Mouse (Mus musculus) intestine, embryonic 14.5 days (tissue): Measurements from ENCODE around the gene Olfr53. TPM values are rescaled to one million over a fixed set of nuclear protein-coding genes. Genes with fewer than 3 reads are reported as not detected.
"Not testable (repeated sequence)": the region's sequence is repeated elsewhere in the genome, so short reads cannot be mapped to it uniquely, and the experiment has no call there.

Experiments
- ATAC-seq: fragments of 200-750 bp; cut with Nextera tagmentation; replicated peaks from 2 replicates; pipeline ENCODE4 v1.8.0; 2017; ENCODE audit warnings: low read depth, moderate number of reproducible peaks, moderate TSS enrichment, moderate library complexity; ENCODE audit not compliant: low FRiP score, low TSS enrichment
- DNase-seq: peaks from one replicate; pipeline ENCODE4 v3.0.0-alpha.2; 2018; ENCODE audit warnings: low spot score
- H3K27ac ChIP-seq: fragments of 300-500 bp; sonication (generic); 2 replicates; pipeline ENCODE4 v1.5.1; 2014; ENCODE audit warnings: low read depth, mild to moderate bottlenecking, control low read depth
- H3K27me3 ChIP-seq: fragments of 300-500 bp; sonication (generic); replicated peaks from 2 replicates; pipeline ENCODE4 v1.6.1; 2014; ENCODE audit warnings: low read length, control low read depth; ENCODE audit not compliant: control insufficient read depth, insufficient read depth
- H3K36me3 ChIP-seq: fragments of 300-500 bp; sonication (generic); 2 replicates; pipeline ENCODE4 v1.6.1; 2014; ENCODE audit warnings: low read length, control low read depth; ENCODE audit not compliant: control insufficient read depth, insufficient read depth
- H3K4me1 ChIP-seq: fragments of 300-500 bp; sonication (generic); replicated peaks from 2 replicates; pipeline ENCODE4 v1.6.1; 2014; ENCODE audit warnings: low read length, control low read depth, mixed read lengths; ENCODE audit not compliant: control insufficient read depth, insufficient read depth
- H3K4me2 ChIP-seq: fragments of 300-500 bp; sonication (generic); 2 replicates; pipeline ENCODE4 v1.6.1; 2014; ENCODE audit warnings: low read length
- H3K4me3 ChIP-seq: fragments of 300-500 bp; sonication (generic); 2 replicates; pipeline ENCODE4 v1.5.1; 2014; ENCODE audit warnings: low read depth, low read length, control low read depth, mixed read lengths
- H3K9ac ChIP-seq: fragments of 300-500 bp; sonication (generic); 2 replicates; pipeline ENCODE4 v1.6.1; 2014; ENCODE audit warnings: mild to moderate bottlenecking, low read length
- H3K9me3 ChIP-seq: fragments of 300-500 bp; sonication (generic); 2 replicates; pipeline ENCODE4 v1.6.1; 2016; ENCODE audit warnings: low read length, control low read depth; ENCODE audit not compliant: control insufficient read depth
- WGBS: fragments of 180-500 bp; shearing (Covaris S2); extraction: QIAGEN DNeasy Blood & Tissue Kit; methylation state at CpG from one replicate; pipeline ENCODE4 v1.1.7; 2014; 5-methylcytosine and 5-hydroxymethylcytosine counted together
- polyA plus RNA-seq: library from polyadenylated mRNA; unstranded; fragments of >200 nt; fragmentation: Nextera tagmentation; extraction: Ambion mirVana; gene quantifications from 2 replicates; pipeline ENCODE4 v1.2.1, GENCODE M21; 2014

Olfr53 gene
- polyA plus RNA-seq = not detected in 2 replicates

DNA sequence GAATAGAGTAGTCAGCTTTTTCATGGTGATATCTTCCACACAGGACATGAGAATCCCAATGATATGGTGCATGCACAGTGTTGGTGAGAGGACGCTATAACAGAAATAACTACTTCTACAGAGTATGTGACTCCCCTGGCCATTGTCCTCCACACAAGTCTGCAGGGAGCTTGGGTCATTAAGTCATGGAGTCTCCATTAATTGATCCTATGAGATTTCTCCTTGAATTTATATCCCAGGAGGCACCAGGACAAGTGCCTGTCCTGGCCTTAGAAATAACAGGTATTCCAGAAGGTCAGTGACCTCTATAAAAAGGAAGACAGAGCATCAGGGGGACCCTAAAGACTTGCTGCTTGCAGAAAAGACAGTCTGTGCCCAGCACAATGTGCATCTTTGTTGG lies at the start of gene Olfr53:
TSS of gene Olfr53 (plus strand) at position 301 of the 400 bp plus-strand sequence.
- 86% methylated on average over 1 of the region's 1 CpGs for WGBS
- H3K36me3 ChIP-seq = no peaks in the 10 kb centered on the region
- no peak within 1 kb of the TSS for H3K4me3 ChIP-seq
- DNase-seq (no peak), ATAC-seq (no peak)
- H3K9me3 ChIP-seq = no peaks in the 10 kb centered on the region
- no peaks in the 10 kb centered on the region for H3K27me3 ChIP-seq
- H3K4me1 ChIP-seq = no peaks in the 10 kb centered on the region
- H3K27ac ChIP-seq = no peak within 1 kb of the TSS
- H3K4me2 ChIP-seq = no peak within 1 kb of the TSS
- H3K9ac ChIP-seq = no peak within 1 kb of the TSS

DNA sequence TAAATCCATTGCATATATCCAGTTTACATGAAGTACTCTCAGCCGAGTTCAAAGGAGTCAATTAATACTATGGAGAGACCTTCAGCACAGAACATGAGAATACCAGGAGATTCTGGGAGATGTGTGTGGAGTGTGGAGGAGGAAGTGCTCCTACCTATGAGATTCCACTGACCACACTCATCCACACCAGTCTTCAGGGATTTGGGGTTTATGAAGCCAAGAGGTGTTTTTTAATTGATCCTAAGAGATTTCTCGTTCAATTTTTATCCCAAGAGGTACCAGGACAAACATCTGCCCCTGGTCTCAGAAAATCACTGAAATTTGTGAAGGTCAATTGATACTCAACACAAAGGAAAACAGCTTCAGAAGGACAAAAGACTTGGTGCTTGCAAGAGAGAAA lies 45.3 kb upstream of the Olfr53 start, which contains the start of gene Olfr46:
TSS of gene Olfr46 (plus strand) at position 301 of the 400 bp plus-strand sequence.
- H3K27me3 ChIP-seq, H3K4me3 ChIP-seq, H3K9me3 ChIP-seq, H3K36me3 ChIP-seq, ATAC-seq, H3K9ac ChIP-seq, H3K4me2 ChIP-seq, H3K4me1 ChIP-seq, DNase-seq, H3K27ac ChIP-seq: not testable (repeated sequence)
- 85% methylated on average over 2 of the region's 2 CpGs for WGBS

DNA sequence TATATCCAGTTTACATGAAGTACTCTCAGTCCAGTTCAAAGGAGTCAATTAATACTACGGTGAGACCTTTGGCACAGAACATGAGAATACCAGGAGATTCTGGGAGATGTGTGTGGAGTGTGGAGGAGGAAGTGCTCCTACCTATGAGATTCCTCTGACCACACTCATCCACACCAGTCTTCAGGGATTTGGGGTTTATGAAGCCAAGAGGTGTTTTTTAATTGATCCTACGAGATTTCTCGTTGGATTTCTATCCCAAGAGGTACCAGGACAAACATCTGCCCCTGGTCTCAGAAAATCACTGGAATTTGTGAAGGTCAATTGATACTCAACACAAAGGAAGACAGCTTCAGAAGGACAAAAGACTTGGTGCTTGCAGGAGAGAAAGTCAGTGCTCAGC lies 17.6 kb upstream of the Olfr53 start, which contains the start of gene Olfr61:
TSS of gene Olfr61 (plus strand) at position 301 of the 400 bp plus-strand sequence.
- H3K4me1 ChIP-seq, H3K9ac ChIP-seq, H3K4me2 ChIP-seq, ATAC-seq, DNase-seq, H3K27me3 ChIP-seq, H3K9me3 ChIP-seq, H3K27ac ChIP-seq, H3K4me3 ChIP-seq, H3K36me3 ChIP-seq: not testable (repeated sequence)
- WGBS = 88% methylated on average over 3 of the region's 3 CpGs

GRCm38 (mm10) chr7:140630559-140630958 lies 15.7 kb upstream of the Olfr53 start:
- no peak overlapping the region for H3K27ac ChIP-seq
- ATAC-seq = no peak
- no peak overlapping the region for H3K4me3 ChIP-seq
- H3K36me3 ChIP-seq = no peaks in the 10 kb centered on the region
- WGBS = 70% methylated on average over 1 of the region's 1 CpGs
- H3K27me3 ChIP-seq = no peaks in the 10 kb centered on the region
- no peak overlapping the region for H3K9ac ChIP-seq
- H3K9me3 ChIP-seq = no peaks in the 10 kb centered on the region
- H3K4me1 ChIP-seq = no peaks in the 10 kb centered on the region
- no peak overlapping the region for H3K4me2 ChIP-seq
- DNase-seq = no peak

DNA sequence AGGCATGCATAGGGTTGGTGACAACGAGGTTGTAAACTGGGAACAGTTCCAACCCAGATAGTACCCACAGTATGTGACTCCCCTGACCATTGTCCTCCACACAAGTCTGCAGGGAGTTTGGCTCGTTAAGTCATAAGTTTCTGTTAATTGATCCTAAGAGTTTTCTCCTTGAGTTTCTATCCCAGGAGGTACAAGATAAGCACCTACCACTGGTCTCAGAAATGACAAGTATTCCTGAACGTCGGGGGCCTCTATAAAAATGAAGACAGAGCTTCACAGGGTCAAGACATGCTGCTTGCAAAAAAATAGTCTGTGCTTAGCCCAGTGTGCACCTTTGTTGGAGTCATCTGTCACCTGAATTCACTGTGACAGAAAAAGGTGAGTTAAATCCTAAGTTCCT lies 13.4 kb downstream of the Olfr53 start, which contains the start of gene Olfr539:
TSS of gene Olfr539 (plus strand) at position 301 of the 400 bp plus-strand sequence.
- Histone ChIP-seq H3K36me3 (no peaks in the 10 kb centered on the region), H3K27ac (no peak within 1 kb of the TSS), H3K9me3 (no peaks in the 10 kb centered on the region), H3K4me3 (no peak within 1 kb of the TSS), H3K9ac (no peak within 1 kb of the TSS), H3K4me2 (no peak within 1 kb of the TSS), H3K27me3 (no peaks in the 10 kb centered on the region), H3K4me1 (no peaks in the 10 kb centered on the region)
- 76% methylated on average over 4 of the region's 4 CpGs for WGBS
- ATAC-seq (no peak), DNase-seq (no peak)

- not testable (repeated sequence) for ATAC-seq, H3K9ac ChIP-seq, H3K27me3 ChIP-seq, H3K9me3 ChIP-seq, H3K36me3 ChIP-seq, H3K4me2 ChIP-seq, H3K27ac ChIP-seq, H3K4me3 ChIP-seq, H3K4me1 ChIP-seq, DNase-seq
- WGBS = 97% methylated on average over 3 of the region's 3 CpGs
These were observed 24.4 kb downstream of the Olfr53 start for GRCm38 (mm10) chr7:140670693-140671092.

DNA sequence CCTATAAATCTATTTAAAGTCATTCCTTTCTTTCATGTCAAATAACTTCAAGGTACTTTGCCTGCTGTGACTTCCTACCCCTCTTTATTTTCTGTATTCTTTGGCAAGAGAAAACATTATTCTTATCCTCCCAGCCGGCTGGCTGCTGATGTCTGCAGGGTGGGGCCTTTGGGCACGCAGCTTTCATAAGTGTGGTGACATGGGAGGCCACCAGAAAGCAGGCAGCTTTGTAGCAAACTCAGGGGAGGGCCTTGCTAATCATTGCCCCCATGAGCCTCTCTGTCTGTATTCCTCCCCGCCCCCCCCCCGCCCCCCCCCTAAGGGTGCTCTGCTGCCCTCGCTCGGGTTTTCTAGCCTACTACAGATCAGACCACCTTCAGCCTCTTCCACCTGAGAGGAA lies 29.6 kb downstream of the Olfr53 start:
- peaks cover 7% of the 10 kb centered on the region; the same call in 1 of the 2 replicates for H3K9me3 ChIP-seq
- no peaks in the 10 kb centered on the region for H3K36me3 ChIP-seq
- DNase-seq = no peak
- H3K4me2 ChIP-seq = peak overlapping the region; percentile 29
- 0 out of 2 replicates have a peak, but pooled peaks have one; percentile 62 for ATAC-seq
- 4% methylated on average over 4 of the region's 6 CpGs for WGBS
- no peak overlapping the region for H3K27ac ChIP-seq
- no peaks in the 10 kb centered on the region for H3K4me1 ChIP-seq
- no peak overlapping the region for H3K9ac ChIP-seq
- H3K4me3 ChIP-seq = no peak overlapping the region
- no peaks in the 10 kb centered on the region for H3K27me3 ChIP-seq

DNA sequence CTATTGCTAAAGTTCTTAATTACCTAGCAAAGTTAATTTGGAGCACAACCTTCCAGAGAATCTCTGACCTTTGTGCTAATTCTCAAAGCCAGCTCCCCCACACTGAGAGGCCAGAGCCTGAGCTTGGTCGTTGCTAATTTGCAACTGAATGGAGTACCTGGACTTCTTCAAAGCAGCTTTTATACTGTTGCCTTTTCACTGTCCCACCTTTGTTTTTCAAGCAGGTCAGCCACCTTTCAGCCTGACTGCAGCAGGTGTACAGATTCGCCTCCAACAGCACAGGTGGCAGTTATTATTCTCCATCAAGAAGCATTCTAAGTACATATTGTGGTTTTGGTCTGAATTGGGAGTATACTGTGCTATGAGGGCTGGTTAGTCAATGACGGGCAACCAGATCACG lies 33.3 kb downstream of the Olfr53 start:
- not testable (repeated sequence) for ATAC-seq, H3K27ac ChIP-seq, DNase-seq, H3K4me1 ChIP-seq, H3K27me3 ChIP-seq, H3K9ac ChIP-seq, H3K4me3 ChIP-seq, H3K9me3 ChIP-seq, H3K36me3 ChIP-seq, H3K4me2 ChIP-seq
- 69% methylated on average over 4 of the region's 4 CpGs for whole genome bisulfite sequencing

DNA sequence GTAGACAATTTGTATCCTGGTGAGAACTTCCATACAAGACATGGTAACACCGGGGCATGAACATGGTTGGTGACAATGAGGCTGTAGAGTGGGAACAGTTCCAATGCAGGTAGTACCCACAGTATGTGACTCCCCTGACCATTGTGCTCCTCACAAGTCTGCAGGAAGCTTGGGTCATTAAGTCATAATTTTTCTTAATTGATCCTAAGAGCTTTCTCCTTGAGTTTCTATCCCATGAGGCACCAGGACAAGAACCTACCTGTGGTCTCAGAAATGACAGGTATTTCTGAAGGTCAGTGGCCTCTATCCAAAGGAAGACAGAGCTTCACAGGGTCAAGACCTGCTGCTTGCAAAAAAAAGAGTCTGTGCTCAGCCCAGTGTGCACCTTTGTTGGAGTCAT lies 35.4 kb downstream of the Olfr53 start, which contains the start of gene Olfr45:
TSS of gene Olfr45 (plus strand) at position 301 of the 400 bp plus-strand sequence.
- no peak for DNase-seq
- 93% methylated on average over 1 of the region's 1 CpGs for WGBS

More for the DNA sequence above, 35.4 kb downstream of the Olfr53 start, which contains the start of gene Olfr45:
- H3K9ac ChIP-seq = no peak within 1 kb of the TSS
- H3K36me3 ChIP-seq = no peaks in the 10 kb centered on the region
- H3K4me1 ChIP-seq = no peaks in the 10 kb centered on the region
- H3K27me3 ChIP-seq = no peaks in the 10 kb centered on the region
- 0 out of 2 replicates have a peak, but pooled peaks cover 3% of the 10 kb centered on the region for H3K9me3 ChIP-seq
- no peak within 1 kb of the TSS for H3K4me3 ChIP-seq
- H3K27ac ChIP-seq = no peak within 1 kb of the TSS
- ATAC-seq = no peak
- no peak within 1 kb of the TSS for H3K4me2 ChIP-seq
